Mouse (Mus musculus) cerebellum, adult 2 months (tissue): Measurements from ENCODE around the gene Cenpk. TPM values are rescaled to one million over a fixed set of nuclear protein-coding genes. Genes with fewer than 3 reads are reported as not detected.
"Not testable (repeated sequence)": the region's sequence is repeated elsewhere in the genome, so short reads cannot be mapped to it uniquely, and the experiment has no call there.

Source experiments
- DNase-seq, 2 experiments: peaks; one replicate each; pipeline ENCODE4 v3.0.0; 2021
- H3K27ac ChIP-seq: fragments of 200-500 bp; 2 replicates; pipeline ENCODE4 v1.5.1; 2012; ENCODE audit warnings: low read length, control low read depth, inconsistent platforms; ENCODE audit not compliant: insufficient read depth
- H3K27me3 ChIP-seq: fragments of 200-500 bp; 2 replicates; pipeline ENCODE4 v1.6.1; 2012; ENCODE audit warnings: inconsistent platforms, mild to moderate bottlenecking, low read length, moderate library complexity; ENCODE audit not compliant: control insufficient read depth, insufficient read depth
- H3K4me1 ChIP-seq: fragments of 200-500 bp; 2 replicates; pipeline ENCODE4 v1.6.1; 2011; ENCODE audit warnings: low read length; ENCODE audit not compliant: control insufficient read depth, insufficient read depth
- H3K4me3 ChIP-seq: fragments of 200-500 bp; replicated peaks from 2 replicates; pipeline ENCODE3; 2011; ENCODE audit warnings: mild to moderate bottlenecking, low read depth, low read length, control low read depth; ENCODE audit not compliant: insufficient read depth
- CTCF ChIP-seq: fragments of 200-500 bp; IDR thresholded peaks from 2 replicates; pipeline ENCODE4 v1.5.1; 2011; ENCODE audit warnings: low read depth, mild to moderate bottlenecking, control low read depth, low read length, moderate library complexity, borderline replicate concordance; ENCODE audit not compliant: insufficient read depth
- POLR2A ChIP-seq: fragments of 200-500 bp; IDR thresholded peaks from 2 replicates; pipeline ENCODE4 v1.6.1; 2011; ENCODE audit warnings: low read length, control low read depth, borderline replicate concordance; ENCODE audit not compliant: insufficient read depth
- WGBS: fragments of 180-500 bp; shearing (Covaris S2); methylation state at CpG from one replicate; pipeline ENCODE4 v1.1.7; 2018; 5-methylcytosine and 5-hydroxymethylcytosine counted together
- polyA plus RNA-seq: library from polyadenylated mRNA; depleted of rRNA; stranded (reverse); fragments of >200 nt; gene quantifications from 2 replicates; pipeline ENCODE4 v1.2.3, GENCODE M21; 2012; rRNA removed

Gene Cenpk
- polyA plus RNA-seq: 1.0 TPM in 2 replicates

DNA sequence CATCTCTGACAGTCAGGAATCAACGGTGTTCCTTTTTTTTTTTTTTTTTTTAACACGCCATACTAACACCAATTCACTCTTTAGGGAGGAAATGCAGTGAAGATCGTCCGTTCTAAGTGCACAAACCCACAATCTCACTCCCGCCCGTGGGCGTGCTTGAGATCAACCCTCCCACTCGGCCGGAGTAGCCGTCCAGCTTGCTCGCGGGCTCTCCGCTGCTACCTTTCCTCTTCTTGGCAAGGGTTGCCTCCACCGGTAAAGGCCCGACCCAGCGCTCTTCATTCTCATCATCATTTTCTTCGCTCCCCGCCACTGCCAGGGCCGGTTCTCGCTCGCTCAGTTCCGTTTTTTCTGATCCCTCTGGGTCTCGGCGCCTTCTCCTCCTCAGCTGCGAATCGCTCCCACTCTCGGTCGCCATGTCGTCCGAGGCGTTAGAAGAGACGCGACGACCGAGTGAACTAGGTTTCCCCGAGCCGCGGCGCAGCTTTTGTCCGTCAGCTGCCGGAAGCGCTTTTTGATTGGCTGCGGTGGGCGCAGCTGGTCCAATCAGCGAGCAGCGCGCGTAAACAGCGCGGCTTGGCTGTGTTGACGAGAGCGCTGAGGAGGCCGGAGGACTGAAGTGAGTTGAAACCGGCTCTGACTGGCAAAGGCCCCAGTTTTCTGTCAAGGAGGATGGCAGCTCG lies at the start of gene Cenpk, which contains the start of gene Ppwd1:
Gene Cenpk, plus strand, starts transcription at position 228 of the 683 bp plus-strand sequence.
Gene Ppwd1, minus strand, starts transcription at position 460 of the 683 bp plus-strand sequence.
- under 1% methylated on average over 55 of the region's 55 CpGs for WGBS
- peak; percentile 92; the same call in 1 of the 2 replicates for TF ChIP-seq POLR2A
- TF ChIP-seq CTCF: no peak
- no peaks in the 10 kb centered on the region; the same call in 1 of the 2 replicates for H3K4me1 ChIP-seq

GRCm38 (mm10) chr13:104178650-104179121 lies 49.7 kb upstream of the Cenpk start, which contains the start of gene Trim23:
Trim23 (plus strand) TSS chr13:104178797.
- no peaks in the 10 kb centered on the region for H3K27me3 ChIP-seq
- H3K4me1 ChIP-seq: 0 out of 2 replicates have a peak, but pooled peaks cover 2% of the 10 kb centered on the region
- TF ChIP-seq POLR2A: peak; percentile 90
- TF ChIP-seq CTCF: no peak
- DNase-seq: peak; percentile 96 to 99
- peak within 1 kb of the TSS; percentile 89 for H3K27ac ChIP-seq
- peak within 1 kb of the TSS; percentile 96 for H3K4me3 ChIP-seq
- WGBS: under 1% methylated on average over 38 of the region's 38 CpGs

More for the DNA sequence above, at the start of gene Cenpk, which contains the start of gene Ppwd1:
- Histone ChIP-seq H3K27ac (peak within 1 kb of the TSS; percentile 43), H3K27me3 (no peaks in the 10 kb centered on the region), H3K4me3 (peak within 1 kb of the TSS; percentile 74)
- peak; percentile 96 to 97 for DNase-seq

DNA sequence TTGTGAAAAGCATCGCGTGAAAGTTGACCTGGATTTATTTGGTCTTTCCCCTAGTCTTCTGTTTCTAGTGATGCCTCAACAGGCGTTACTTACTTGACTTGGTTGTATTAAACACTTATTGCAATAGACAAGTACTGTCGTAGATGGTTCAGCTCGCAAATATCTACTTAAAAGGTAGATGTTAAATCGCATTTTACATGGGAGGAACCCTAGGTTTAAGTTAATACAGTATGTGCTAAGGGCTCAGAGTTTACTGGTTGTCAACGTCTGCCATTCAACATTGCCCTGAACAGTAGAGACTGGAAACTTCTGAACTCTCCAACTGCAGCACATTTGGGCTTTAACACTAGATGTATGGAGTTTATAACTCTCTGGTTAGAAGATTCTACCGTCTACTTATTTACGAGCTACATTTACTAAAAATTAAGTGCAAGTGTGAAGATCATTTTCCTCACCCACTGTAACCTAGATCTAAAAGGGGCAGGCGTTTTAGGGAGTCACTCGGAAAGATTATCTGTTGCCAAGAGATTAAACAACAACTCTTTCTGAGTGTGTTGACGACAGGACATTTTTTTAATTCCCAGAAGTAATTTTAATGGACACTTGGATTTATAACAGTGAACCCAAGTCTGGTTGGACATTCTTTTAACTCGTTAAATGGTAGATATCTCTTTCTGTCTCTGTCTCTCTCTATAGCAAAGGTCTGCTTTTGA lies 49.1 kb upstream of the Cenpk start:
- no peak for DNase-seq
- no peaks in the 10 kb centered on the region for H3K27me3 ChIP-seq
- peak overlapping the region; percentile 89; the same call in 1 of the 2 replicates for H3K27ac ChIP-seq
- H3K4me3 ChIP-seq: peak overlapping the region; percentile 96
- 0 out of 2 replicates have a peak, but pooled peaks cover 2% of the 10 kb centered on the region for H3K4me1 ChIP-seq
- TF ChIP-seq POLR2A: no peak
- TF ChIP-seq CTCF: no peak
- 10% methylated on average over 13 of the region's 13 CpGs for WGBS

DNA sequence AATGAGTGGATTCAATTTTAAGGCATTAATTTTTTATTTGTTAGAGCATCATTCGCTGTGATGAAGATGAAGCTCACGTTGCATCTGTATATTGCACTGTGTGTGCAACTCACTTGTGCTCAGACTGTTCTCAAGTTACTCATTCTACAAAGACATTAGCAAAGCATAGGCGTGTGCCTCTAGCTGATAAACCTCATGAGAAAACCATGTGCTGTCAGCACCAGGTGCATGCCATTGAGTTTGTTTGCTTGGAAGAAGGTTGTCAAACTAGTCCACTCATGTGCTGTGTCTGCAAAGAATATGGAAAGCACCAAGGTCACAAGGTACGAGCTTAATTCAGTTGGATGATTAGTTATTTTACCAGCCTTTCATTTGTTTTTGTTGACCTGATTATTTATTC lies 41.1 kb upstream of the Cenpk start:
- no peak for TF ChIP-seq CTCF
- no peak for TF ChIP-seq POLR2A
- H3K27me3 ChIP-seq: no peaks in the 10 kb centered on the region
- DNase-seq: no peak
- H3K4me3 ChIP-seq: no peak overlapping the region
- no peaks in the 10 kb centered on the region for H3K4me1 ChIP-seq
- no peak overlapping the region for H3K27ac ChIP-seq
- 96% methylated on average over 4 of the region's 4 CpGs for WGBS

DNA sequence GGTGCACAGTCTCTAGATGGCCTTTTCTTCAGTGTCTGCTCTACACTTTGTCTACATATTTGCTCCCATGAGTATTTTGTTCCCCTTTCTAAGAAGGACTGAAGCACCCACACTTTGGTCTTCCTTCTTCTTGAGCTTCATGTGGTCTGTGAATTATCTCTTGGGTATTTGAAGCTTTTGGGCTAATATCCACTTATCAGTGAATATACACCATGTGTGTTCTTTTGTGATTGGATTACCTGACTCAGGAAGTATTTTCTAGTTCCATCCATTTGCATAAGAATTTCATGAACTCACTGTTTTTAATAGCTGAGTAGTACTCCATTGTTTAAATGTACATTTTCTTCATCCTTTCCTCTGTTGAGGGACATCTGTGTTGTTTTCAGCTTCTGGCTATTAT lies 32.5 kb upstream of the Cenpk start:
- not testable (repeated sequence) for H3K27ac ChIP-seq, DNase-seq, H3K4me1 ChIP-seq, H3K27me3 ChIP-seq, H3K4me3 ChIP-seq

GRCm38 (mm10) chr13:104204313-104204712 lies 24.1 kb upstream of the Cenpk start:
- WGBS: 50% methylated on average over 1 of the region's 1 CpGs
- TF ChIP-seq POLR2A: no peak
- TF ChIP-seq CTCF: no peak
- Histone ChIP-seq H3K27me3 (no peaks in the 10 kb centered on the region), H3K27ac (no peak overlapping the region), H3K4me3 (no peak overlapping the region), H3K4me1 (no peaks in the 10 kb centered on the region)
- no peak for DNase-seq

DNA sequence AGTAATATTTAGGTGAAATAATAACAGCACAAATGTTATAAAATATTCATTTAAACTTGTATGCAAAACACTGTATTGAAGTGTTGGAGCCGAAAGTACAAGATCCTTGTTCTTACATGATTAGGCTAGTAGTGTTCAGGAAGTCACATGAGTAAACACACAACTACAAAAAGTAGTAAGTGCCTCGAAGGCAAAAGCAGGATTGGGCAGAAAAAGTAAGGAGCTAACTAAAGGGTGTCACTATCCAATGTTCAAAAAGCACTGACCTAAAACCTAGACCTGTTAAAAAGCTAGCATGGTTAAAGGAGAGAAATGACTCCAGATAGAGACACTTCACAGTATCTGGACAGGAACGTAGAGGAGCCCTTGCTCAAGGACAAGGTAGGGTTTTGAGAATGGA lies 933 bp upstream of the Cenpk start:
- no peaks in the 10 kb centered on the region for H3K27me3 ChIP-seq
- 59% methylated on average over 3 of the region's 3 CpGs for WGBS
- DNase-seq: no peak
- TF ChIP-seq POLR2A (no peak), CTCF (no peak)
- H3K4me3 ChIP-seq: peak overlapping the region; percentile 10
- H3K4me1 ChIP-seq: no peaks in the 10 kb centered on the region; the same call in 1 of the 2 replicates
- no peak overlapping the region for H3K27ac ChIP-seq
